Mouse (Mus musculus): Measurements from ENCODE around the gene Gm37419.

The Gm37419 gene

DNA sequence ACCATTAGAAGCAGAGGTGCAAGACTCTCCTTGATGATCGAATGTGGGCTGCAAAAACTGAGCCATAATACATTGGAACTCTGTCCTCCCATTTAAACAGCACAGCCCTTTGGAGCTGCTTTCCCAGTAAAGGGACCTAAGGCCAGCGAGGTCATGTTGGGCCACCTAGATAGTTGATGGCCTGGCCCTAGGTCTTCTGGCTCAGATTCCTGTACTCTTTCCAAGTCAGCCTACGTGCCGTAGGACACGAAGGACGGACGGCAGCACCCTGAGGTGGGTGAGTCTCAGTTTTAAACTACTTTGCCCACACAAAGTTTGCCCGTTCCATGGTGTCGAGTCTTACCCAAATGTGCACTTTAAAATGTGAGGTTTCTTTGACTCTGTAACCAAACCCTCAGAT, 8.8 kb upstream of the Gm37419 start:
- no peak for DNase-seq (ENCODE audit: low spot score in 2 of 2)

DNA sequence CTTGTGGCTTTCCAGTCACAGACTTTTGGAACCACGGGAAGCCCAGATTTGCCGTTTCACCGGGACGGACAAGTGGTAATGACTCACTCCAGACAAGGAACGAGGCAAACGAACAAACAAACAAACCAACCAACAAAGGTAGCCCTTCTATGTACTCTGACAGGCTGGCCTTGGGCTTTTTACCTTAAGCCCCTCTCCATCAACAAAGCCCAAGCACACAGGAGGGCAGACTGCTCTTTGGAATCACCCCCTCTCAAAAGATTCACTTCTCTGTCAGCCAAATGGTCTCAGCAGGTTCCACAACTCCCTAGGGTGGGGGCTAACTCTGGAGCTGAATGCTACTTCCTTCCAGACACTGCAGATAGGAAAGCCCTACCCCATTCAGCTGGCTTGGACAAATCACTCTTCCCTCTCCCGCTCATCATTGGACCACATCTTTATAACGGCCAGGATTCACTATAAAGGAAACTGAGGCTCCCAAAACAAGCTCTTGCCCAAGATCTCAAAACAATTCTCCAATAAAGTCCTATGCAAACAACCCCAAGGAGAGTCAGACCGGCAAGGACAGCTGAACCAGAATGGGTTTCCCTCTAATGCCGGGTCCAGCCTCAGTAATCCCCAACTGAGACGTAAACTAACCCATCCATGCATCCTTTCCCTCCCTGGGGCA, 7.9 kb upstream of the Gm37419 start:
- no peak for DNase-seq (ENCODE audit: low spot score in 2 of 2)

DNA sequence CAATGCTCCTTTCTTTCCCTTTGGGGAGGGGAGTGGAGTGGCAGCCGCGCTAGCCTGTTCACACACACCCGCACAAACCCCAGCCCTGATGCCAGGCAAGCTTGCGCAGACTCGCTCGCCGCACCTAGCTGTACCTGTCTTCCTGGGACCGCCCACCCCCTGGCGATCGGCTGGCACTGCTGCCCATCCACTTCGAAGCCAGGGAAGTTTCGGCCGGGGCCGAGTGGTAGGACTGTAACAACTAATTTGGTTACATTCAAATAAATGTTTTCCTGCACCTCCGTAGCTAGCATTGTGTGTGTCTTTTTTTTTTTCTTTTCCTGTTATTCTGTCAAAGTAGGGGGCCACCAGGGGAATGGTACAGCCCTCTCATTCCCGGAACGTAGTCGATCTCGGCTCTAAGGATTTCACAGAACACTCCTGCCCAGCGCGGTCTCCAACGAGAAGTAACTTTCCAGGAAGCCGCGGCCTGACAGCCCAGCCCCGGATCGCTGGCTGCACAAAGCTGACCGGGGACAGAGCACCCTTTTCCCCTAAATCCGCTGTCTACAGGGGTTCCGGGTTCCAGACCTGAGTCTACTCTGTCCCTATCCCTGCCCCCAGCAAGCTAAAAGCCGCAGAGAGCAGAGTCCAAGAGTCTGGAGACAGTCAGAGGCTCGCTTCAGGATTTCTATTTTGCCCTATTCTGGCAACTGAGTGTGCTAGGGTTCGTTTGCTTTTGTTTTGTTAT, 7.1 kb upstream of the Gm37419 start:
- DNase-seq (ENCODE audit: low spot score in 2 of 2): no peak

DNA sequence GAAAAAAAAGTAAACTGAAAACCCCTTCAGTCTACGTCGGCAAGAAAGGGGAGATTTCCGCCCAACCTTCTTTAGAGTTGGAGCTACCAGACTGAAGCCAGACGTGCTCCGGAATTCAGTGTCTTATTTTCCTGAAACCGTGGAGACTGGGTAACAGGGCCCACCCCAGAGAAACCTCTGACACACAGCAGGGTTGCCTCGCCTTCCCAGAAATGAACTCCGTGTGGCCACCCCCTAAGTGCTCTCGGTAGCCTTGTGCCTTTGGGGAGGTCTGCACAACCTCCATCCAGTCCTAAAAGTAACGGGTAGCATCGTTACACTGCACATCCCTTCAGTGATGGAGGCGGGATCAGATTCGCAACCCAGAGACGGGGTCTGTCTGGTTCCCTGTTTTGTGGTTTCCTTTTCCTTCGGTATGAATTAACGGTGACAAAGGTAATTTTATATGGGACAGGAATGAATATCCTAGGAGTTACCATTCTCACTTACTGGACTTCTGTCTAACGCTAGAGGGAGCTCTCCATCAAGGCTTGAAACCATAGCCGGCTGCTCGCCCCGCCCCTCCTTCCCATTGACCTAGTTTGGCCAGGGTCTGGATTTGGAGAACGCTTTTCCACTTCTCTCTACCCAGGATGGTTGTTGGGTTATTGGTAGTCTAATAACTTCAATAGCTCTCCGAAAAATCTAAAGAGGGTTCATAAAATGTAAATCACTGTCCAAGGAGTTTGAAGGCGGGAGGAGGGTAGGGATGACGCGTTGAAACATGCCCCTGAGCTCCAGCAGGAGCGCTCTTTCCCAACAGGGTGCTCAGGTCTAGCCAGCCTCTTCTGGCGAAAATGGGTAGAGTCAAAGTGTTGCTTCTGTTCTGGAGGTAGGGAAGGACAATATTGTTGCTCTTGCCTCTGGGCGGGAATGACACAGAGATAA, 6.1 kb upstream of the Gm37419 start:
- DNase-seq (ENCODE audit: low spot score in 2 of 2): peak; percentile 67 to 77

DNA sequence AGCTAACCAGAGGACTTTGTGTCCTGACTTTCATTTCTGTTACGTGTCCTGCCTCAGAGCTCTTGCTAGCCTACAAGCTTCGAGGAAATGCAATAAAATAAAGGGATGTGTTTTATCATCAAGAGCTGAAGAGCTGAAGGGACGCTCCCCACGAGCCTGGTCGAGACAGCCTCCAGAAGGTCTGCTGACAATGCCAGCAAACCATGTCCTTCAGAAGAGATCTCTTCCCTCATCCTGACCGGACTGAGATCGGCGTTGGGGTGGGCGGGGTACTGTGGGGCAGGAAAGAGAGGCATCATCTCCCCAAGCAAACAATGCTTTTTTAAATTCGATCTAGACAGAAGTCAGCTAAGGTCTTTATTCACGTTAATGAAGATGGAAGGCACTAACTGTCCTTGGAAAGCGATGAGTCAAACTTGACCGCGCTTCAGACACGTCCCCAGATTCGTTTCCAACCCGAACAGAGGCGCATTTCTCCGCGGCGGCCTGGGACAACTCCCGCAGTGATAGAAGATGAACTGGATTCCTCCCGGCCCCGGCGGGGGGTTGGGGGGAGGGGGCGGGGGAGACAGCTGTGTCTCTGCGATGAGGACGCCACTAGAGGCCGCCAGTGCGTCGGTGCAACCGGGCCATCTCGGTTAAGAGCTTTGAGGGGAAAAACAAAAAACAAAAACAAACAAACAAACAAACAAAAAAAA, 5.2 kb upstream of the Gm37419 start:
- peak; percentile 61 to 83 for DNase-seq (ENCODE audit: low spot score in 2 of 2)

DNA sequence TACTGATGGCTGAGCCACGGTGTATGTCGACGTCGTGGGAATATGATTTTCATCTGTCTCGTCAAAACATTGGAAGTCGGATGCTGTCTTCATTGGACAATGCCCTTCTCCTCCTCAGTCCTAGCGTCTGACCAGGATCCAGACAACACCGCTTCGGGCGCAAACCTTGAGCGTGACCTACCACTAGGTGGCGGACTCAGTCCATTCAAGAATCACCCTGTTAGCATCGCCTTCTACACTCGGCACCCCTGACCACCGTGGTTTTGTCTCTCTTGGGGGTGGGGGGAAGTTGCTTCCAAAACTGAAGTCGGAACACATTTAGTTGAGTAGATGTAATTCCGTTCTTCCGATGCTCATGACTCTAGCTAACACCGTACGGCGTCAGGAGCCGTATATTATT, 4.1 kb upstream of the Gm37419 start:
- peak; percentile 73 to 89 for DNase-seq (ENCODE audit: low spot score in 2 of 2)

DNA sequence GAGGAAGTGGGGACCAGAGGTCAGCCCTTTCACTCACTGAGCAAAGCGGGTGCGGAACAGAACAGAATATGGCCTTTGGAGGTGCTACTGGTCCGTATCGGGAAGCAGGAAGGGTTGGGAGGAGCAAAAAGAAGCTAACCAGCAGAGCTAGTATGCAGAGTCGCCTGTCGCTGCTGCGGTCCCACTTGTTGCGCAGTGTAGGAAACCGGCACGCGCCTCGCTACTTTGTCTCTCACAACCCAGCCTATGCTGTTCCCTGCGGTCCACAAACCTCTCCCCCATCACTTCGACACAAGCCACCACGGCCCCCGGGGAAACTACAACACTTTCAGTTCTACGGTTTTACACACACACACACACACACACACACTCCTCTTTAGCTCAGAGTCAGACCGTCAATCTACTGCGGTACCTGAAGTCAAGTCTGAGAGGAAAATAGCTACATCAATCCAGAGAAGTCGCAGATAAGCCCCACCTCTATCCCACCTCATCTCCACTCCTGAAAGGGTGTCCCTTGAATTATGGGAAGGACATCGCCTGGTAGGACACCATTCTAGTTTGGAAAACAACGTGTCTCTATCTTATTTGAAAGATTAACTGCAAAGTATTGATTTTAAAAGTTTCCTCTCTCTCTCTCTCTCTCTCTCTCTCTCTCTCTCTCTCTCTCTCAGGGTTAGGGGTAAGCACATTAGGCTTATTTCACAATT, 3.4 kb upstream of the Gm37419 start:
- DNase-seq (ENCODE audit: low spot score in 2 of 2): no peak

DNA sequence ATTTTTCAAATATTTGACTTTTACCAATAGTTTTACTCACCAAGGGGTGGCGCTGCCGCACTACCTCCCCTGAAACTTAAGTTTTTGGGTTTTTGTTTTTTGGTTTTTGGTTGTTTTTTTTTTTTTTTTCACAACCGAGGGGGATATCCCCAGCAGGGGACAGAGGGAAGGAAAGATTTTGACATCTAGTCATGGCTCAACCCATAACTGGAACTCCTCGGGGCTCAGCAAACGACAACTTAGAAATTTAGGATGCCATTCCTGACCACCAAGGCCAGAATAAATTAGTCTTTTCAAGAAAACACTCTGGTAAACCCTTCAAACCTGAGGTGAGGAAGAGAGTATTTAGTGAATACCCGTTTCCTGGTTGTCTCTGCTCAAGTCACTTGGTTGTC, 2.8 kb upstream of the Gm37419 start:
- DNase-seq (ENCODE audit: low spot score in 2 of 2): no peak

DNA sequence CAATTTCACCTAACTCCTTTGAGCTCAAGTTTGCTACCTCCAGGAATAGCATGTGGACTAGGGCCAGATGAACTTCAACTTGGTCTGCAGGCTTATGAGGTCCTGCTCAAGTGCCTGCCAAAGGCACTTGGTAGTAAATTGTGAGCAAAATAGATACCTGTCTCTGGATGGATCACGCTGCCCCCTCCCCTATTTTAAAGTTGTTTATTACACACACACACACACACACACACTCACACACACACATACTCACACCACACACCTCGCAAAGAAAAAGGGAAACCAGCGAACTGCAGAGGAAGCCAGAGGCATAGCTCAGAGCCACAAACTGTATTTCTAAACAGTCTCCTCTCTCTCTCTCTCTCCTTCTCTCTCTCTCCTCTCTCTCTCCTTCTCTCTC, 2.1 kb upstream of the Gm37419 start:
- DNase-seq (ENCODE audit: low spot score in 2 of 2): no peak

DNA sequence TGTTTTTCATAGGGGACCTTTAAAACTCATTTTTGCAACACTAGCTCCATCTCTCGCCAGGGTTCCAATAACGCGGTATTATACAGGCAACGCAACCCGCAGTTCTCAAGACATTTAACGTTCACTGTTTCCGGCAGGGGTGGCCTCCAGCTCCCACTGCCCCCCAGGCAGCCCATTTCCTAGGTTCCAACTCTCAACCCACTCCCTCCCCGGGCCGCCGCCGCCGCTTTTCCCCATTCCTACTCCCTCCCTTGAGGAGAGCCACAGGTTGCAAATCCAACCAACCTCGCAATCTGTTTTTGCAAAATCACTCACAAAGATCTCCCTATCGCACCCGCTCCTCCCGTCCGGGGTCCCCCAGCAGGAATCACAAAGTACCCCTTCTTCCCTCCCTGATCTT, 1.4 kb upstream of the Gm37419 start:
- no peak for DNase-seq (ENCODE audit: low spot score in 2 of 2)

DNA sequence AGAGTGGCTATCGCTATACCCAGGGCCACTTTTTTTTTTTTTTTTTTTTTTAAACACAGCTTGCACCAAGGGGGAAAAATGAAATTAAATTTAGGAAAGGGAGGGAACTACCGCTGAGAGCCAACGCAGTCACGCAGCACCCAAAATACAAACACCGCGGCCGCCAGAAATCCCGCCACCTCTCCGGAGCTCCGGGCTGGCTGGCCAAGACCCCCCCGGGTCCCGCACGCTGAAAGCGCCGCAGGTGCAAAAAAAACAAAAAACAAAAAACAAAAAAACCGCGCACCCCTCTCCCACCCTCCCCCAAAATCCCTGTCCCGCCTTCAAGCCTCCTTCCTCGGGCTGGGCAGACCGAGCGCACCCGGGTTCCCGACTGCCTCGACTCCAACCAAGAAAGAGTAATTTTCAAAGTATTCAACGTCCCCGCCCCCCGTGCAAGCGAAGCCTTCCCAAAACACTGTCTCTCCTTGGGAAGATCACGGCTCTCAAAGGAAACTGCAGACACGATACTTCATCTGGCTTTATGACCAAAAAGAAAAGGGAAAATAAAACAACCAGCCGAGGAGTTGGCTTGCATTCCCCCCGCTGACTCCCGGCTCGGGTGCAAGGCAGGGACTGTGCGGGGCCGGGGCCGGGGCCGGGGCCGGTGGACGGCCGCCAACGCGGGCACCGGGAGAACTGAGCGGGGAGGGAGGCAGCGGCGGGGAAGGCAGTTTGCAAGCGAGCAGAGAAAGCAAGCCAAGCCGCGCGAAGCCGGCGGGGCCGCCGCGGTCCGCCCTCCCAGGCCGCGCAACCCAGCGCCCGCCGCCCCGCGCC, 733 bp upstream of the Gm37419 start:
- DNase-seq (ENCODE audit: low spot score in 2 of 2): no peak

DNA sequence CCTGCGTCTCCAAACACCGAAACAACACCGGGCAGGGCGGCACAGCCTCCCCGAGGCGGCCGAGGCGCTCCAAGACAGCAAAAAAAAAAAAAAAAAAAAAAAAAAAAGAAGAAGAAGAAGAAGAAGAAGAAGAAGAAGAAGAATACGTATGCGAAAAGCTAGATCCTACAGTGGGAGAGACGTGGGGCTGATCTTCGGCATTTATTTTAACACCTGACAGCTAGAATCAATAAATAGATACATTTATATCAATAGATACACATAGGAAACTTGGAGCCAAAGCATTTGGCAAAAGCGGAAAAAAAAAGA, 171 bp upstream of the Gm37419 start:
- no peak for DNase-seq (ENCODE audit: low spot score in 2 of 2)

DNA sequence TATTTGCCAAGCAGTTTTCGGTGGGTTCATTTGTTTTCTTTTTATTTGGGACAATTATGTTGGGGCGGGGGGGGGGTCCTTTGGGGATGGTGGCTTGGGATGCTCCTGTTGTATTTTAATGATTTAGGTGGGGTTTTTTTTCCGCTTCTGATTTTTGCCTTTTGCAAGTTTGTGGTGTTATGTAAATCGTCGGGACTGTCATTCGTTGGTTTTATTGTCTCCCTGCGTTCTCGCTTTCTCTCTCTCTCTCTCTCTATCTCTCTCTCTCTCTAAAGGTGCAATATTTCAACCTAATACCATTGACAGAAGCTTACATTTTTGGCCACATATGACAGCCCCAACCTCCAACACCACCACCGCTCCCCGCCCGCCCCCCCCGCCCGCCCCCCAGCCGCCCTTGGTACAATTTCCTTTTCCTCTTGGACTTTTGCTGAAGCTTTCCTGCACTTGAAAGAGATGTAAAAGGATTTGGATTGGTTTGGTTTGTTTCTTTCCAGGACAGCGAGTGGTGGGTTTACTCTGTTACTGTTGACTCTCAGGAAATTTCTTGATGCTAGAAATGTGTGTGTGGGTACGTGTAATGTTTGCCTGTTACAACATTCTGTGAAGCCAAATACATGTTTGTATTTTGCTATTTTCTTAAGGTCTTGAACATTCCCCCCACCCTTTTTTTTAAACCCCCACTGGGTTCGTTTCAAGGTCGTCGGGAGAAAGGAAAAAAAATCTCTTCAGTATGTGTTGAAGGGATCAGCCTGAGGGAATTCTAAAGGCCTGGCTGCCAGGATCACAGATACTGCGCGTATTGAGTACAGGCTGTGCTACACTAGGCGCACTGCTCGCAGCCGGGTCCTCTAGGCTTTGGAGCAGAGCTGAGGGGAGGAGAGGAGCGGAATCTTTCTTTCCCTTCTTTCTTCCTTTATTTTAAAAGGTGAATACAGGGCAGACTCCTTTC, 1.2 kb downstream of the Gm37419 start:
- no peak for DNase-seq (ENCODE audit: low spot score in 2 of 2)

DNA sequence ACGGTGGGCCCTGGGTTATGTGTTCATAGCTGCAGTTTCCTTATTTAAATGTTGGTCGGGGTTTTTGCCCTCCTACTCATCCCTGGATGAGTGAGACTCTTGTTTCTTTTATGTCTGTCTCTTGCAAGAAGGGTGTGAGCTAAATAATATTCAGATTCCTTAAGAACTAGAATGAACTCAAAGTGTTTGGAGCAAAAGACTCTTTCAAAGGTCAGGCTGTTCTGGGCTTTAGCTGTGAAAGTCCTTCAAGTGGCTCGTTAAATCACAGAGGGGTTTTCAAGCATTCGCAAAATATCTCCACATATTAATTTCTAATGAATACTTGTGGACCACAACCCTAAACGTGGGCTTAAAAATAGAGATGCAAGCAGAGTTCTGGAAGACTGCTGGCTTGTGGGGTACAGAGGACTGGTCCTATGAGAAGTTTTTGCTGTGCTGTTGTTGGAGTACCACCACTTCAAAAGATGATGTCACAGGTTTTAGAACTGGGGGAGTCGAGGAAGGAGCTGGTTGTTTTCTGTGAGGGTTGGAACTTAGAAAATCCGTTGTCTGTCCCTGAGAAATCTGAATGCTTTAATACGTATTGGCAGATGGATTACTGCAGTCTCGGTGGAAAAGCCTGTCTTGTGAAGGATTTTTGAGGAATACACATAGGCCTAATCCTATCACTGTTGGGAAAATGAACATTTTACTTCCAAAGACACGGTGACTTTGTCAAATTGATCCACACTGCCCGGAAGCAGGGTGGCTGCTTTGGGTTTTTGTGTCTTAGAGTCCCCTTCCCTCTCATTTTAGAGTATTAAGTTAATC, 2.1 kb downstream of the Gm37419 start:
- DNase-seq (ENCODE audit: low spot score in 2 of 2): no peak

DNA sequence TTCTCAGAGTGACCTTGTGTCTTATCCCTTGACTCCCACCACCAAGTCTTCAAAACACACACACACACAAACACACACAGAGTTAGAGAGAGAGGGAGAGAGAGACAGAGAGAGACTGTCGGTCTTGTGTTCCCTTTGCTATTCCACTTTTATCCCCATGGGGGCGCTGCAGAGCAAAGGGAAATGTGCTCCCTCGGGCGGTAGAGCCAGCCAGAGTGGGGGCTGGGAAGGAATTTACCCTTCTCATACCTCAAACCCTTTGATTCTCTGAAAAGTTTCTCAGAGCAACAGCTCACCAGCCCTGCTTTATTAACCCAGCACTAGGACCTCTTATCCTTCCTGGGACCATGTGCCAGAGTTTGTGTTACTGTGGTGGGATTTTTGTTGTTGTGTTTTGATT, 2.9 kb downstream of the Gm37419 start:
- peak; percentile 69 to 85 for DNase-seq (ENCODE audit: low spot score in 2 of 2)

DNA sequence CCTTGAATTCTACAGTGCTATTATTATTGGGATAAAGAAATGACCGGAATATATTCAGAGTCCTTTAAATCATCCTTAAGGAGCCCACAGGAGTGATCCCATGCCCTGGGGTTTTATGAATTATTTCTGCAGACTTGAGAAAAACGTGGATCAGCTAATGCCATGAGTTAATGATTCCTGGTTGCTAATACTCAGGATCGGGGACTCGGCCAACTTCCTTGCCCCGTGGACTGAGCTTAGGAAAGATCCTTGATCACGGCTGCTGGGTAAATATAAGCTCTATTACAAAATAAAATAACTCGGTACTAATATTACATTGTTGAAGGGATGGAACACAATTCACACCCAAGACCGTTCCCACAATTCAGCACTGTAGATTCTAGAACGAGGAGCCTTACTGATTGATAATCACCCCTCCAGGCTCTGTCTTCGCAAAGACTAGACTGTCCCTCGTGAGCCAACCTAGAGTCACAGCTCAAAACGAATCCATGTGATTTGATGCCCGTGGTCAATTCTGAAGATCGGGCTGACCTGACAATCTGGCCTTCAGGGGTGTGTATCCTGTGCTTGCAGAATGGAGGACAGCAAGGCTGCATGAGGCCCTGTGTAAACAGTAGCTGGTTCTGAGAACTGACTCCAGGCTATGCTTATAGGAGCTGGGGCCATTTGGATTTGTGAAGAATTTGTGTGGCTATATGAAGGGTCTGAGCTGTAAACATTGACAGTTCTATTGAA, 3.7 kb downstream of the Gm37419 start:
- DNase-seq (ENCODE audit: low spot score in 2 of 2): no peak

DNA sequence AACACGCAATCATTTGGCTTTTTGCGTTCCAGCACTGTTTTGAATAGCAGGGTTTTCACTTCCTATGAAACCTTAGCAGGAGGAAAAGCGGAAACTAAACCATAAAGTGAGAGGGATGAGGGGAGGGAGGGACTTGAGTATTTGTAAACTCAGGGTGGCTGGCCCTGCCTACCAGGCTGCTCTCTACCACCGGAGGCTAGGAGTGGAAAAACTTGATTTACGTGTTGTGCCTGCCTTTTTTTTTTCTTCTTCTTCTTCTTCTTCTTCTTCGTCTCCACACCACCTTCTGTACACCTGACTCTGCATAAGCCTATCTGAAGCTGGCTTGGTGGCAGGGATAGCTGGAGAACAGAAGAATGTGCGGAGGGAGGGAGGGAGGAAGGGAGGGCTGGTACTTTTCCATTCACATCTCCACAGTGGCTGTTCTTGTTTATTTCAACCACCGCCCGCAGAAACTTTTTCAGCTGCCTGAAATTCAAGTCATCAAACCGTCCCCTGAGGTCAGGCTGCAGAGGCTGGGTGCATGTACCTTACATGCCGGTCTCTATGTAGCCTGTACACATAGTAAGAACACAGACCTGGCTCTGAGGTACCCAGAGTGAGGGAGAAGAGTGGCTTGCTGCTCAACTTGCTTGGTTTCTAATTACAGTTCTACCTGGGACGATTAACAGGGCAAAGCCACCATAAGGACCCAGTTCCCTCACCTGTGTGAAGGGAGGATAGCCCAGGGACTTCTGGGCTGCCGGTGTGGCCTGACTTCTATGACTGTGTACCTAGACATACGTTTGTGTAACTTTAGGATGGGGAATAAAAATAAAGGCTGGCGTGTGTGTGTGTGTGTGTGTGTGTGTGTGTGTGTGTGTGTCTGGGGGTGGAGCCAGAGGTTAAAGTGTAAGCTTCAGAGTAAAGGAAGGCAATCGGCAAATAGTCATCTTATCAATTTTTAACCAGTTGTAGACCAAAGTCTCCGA, 5.4 kb downstream of the Gm37419 start:
- no peak for DNase-seq (ENCODE audit: low spot score in 2 of 2)
